Mouse (Mus musculus): ENCODE measurements around the gene Frmd4a.

GRCm38 (mm10) chr2:4499257-4499656 lies 481.7 kb downstream of the Frmd4a start:
- no peak for TF ChIP-seq CTCF (IDR thresholded peaks at IDR 0.05; ENCODE audit: control insufficient read depth, insufficient read depth, low read length)
- TF ChIP-seq POLR2A (IDR thresholded peaks at IDR 0.05; ENCODE audit: borderline replicate concordance, control insufficient read depth, low read depth, low read length) = no peak

Measured in bone marrow, adult 2 months (tissue).